Mouse (Mus musculus) midbrain, postnatal 0 days (tissue): ENCODE results near the gene Rab21. TPM values are rescaled to one million over a fixed set of nuclear protein-coding genes. Genes with fewer than 3 reads are reported as not detected.

ENCODE experiments used
- ATAC-seq: fragments of 200-750 bp; cut with Nextera tagmentation; 2 replicates; pipeline ENCODE4 v1.8.0; 2017; ENCODE audit warnings: moderate number of reproducible peaks, mild to moderate bottlenecking, moderate TSS enrichment, moderate library complexity; ENCODE audit not compliant: low FRiP score
- DNase-seq: peaks from one replicate; pipeline ENCODE4 v3.0.0-alpha.2; 2015; ENCODE audit warnings: low spot score
- H3K27ac ChIP-seq: fragments of 300-500 bp; sonication (generic); 2 replicates; pipeline ENCODE4 v1.5.1; 2014; ENCODE audit warnings: low read depth, mild to moderate bottlenecking, low read length, mixed read lengths
- H3K27me3 ChIP-seq: fragments of 300-500 bp; sonication (generic); 2 replicates; pipeline ENCODE4 v1.6.1; 2014; ENCODE audit warnings: low read length, control low read depth, mixed read lengths; ENCODE audit not compliant: insufficient read depth
- H3K36me3 ChIP-seq: fragments of 300-500 bp; sonication (generic); 2 replicates; pipeline ENCODE4 v1.6.1; 2014; ENCODE audit warnings: low read length, control low read depth, mixed read lengths; ENCODE audit not compliant: insufficient read depth
- H3K4me1 ChIP-seq: fragments of 300-500 bp; sonication (generic); 2 replicates; pipeline ENCODE4 v1.6.1; 2014; ENCODE audit warnings: mild to moderate bottlenecking, control low read depth, antibody characterized with exemption, low read length, mixed read lengths; ENCODE audit not compliant: insufficient read depth
- H3K4me2 ChIP-seq: fragments of 300-500 bp; sonication (generic); 2 replicates; pipeline ENCODE4 v1.6.1; 2014; ENCODE audit warnings: low read depth, mild to moderate bottlenecking, low read length, mixed read lengths; ENCODE audit not compliant: poor library complexity, severe bottlenecking
- H3K4me3 ChIP-seq: fragments of 300-500 bp; sonication (generic); 2 replicates; pipeline ENCODE4 v1.5.1; 2014; ENCODE audit warnings: low read depth, mild to moderate bottlenecking, low read length, moderate library complexity
- H3K9ac ChIP-seq: fragments of 300-500 bp; sonication (generic); replicated peaks from 2 replicates; pipeline ENCODE4 v1.6.1; 2014; ENCODE audit warnings: mild to moderate bottlenecking, low read length, moderate library complexity, mixed read lengths; ENCODE audit not compliant: poor library complexity, severe bottlenecking
- H3K9me3 ChIP-seq: fragments of 300-500 bp; sonication (generic); 2 replicates; pipeline ENCODE4 v1.6.1; 2016; ENCODE audit warnings: low read length, control low read depth
- CTCF ChIP-seq: IDR thresholded peaks from 2 replicates; pipeline ENCODE4 v1.5.1; 2016; ENCODE audit warnings: antibody characterized with exemption, mild to moderate bottlenecking
- WGBS: fragments of 180-500 bp; shearing (Covaris S2); extraction: QIAGEN DNeasy Blood & Tissue Kit; methylation state at CpG from one replicate; pipeline ENCODE4 v1.1.7; 2014; 5-methylcytosine and 5-hydroxymethylcytosine counted together
- polyA plus RNA-seq: library from polyadenylated mRNA; unstranded; fragments of >200 nt; fragmentation: Nextera tagmentation; extraction: Ambion mirVana; gene quantifications from 2 replicates; pipeline ENCODE4 v1.2.1, GENCODE M21; 2015
- total RNA-seq: library from RNA; depleted of rRNA; stranded (reverse); fragments of >200 nt; gene quantifications from 2 replicates; pipeline ENCODE4 v1.2.3, GENCODE M21; 2014

The Rab21 gene
- total and polyA plus RNA-seq, 2 experiments from 2014 or later, result 9.8 to 44.0 TPM

GRCm38 (mm10) chr10:115313641-115314286 is 1.6 kb downstream of the Rab21 start:
- Histone ChIP-seq H3K4me2 (peak overlapping the region; percentile 53), H3K9me3 (no peaks in the 10 kb centered on the region), H3K27ac (no peak overlapping the region), H3K4me1 (peaks cover 17% of the 10 kb centered on the region; the same call in 1 of the 2 replicates), H3K27me3 (no peaks in the 10 kb centered on the region), H3K9ac (peak overlapping the region; percentile 98), H3K4me3 (peak overlapping the region; percentile 71), H3K36me3 (no peaks in the 10 kb centered on the region)
- TF ChIP-seq CTCF, result no peak
- DNase-seq (no peak), ATAC-seq (no peak)
- WGBS, result 67% methylated on average over 14 of the region's 14 CpGs

- no peak overlapping the region for H3K4me3 ChIP-seq
- no peak overlapping the region for H3K27ac ChIP-seq
- H3K36me3 ChIP-seq, result no peaks in the 10 kb centered on the region
- DNase-seq (no peak), ATAC-seq (no peak)
- H3K4me2 ChIP-seq, result no peak overlapping the region
- peaks cover 17% of the 10 kb centered on the region; the same call in 1 of the 2 replicates for H3K4me1 ChIP-seq
- no peak for TF ChIP-seq CTCF
- no peaks in the 10 kb centered on the region for H3K9me3 ChIP-seq
- H3K27me3 ChIP-seq, result no peaks in the 10 kb centered on the region
- 81% methylated on average over 3 of the region's 3 CpGs for WGBS
- no peak overlapping the region for H3K9ac ChIP-seq
These were observed 2.7 kb downstream of the Rab21 start for GRCm38 (mm10) chr10:115312732-115313131.

- Histone ChIP-seq H3K27ac (no peak overlapping the region), H3K4me1 (peaks cover 17% of the 10 kb centered on the region; the same call in 1 of the 2 replicates), H3K36me3 (no peaks in the 10 kb centered on the region), H3K9me3 (no peaks in the 10 kb centered on the region), H3K4me2 (no peak overlapping the region), H3K9ac (no peak overlapping the region), H3K27me3 (no peaks in the 10 kb centered on the region), H3K4me3 (no peak overlapping the region)
- no peak for ATAC-seq
- 90% methylated on average over 5 of the region's 5 CpGs for WGBS
- DNase-seq, result no peak
- TF ChIP-seq CTCF, result no peak
These were observed 3.2 kb downstream of the Rab21 start for GRCm38 (mm10) chr10:115312194-115312593.

GRCm38 (mm10) chr10:115311263-115311965 is 4.0 kb downstream of the Rab21 start:
- H3K36me3 ChIP-seq, result no peaks in the 10 kb centered on the region
- DNase-seq (no peak), ATAC-seq (no peak)
- no peaks in the 10 kb centered on the region for H3K27me3 ChIP-seq
- 87% methylated on average over 14 of the region's 14 CpGs for WGBS
- no peak overlapping the region for H3K9ac ChIP-seq
- H3K4me1 ChIP-seq, result peaks cover 17% of the 10 kb centered on the region; the same call in 1 of the 2 replicates
- TF ChIP-seq CTCF, result no peak
- H3K27ac ChIP-seq, result no peak overlapping the region
- H3K9me3 ChIP-seq, result no peaks in the 10 kb centered on the region
- H3K4me3 ChIP-seq, result no peak overlapping the region
- no peak overlapping the region for H3K4me2 ChIP-seq

- peaks cover 17% of the 10 kb centered on the region; the same call in 1 of the 2 replicates for H3K4me1 ChIP-seq
- H3K27me3 ChIP-seq, result no peaks in the 10 kb centered on the region
- no peak overlapping the region for H3K4me2 ChIP-seq
- no peak overlapping the region for H3K9ac ChIP-seq
- DNase-seq (no peak), ATAC-seq (no peak)
- H3K9me3 ChIP-seq, result no peaks in the 10 kb centered on the region
- H3K4me3 ChIP-seq, result no peak overlapping the region
- no peak overlapping the region for H3K27ac ChIP-seq
- TF ChIP-seq CTCF, result no peak
- WGBS, result 93% methylated on average over 4 of the region's 4 CpGs
- H3K36me3 ChIP-seq, result no peaks in the 10 kb centered on the region
These were observed 6.2 kb downstream of the Rab21 start for GRCm38 (mm10) chr10:115309191-115309590.

- ATAC-seq (no peak), DNase-seq (no peak)
- H3K9ac ChIP-seq, result no peak overlapping the region
- H3K4me2 ChIP-seq, result no peak overlapping the region
- TF ChIP-seq CTCF, result no peak
- H3K4me3 ChIP-seq, result no peak overlapping the region
- H3K9me3 ChIP-seq, result no peaks in the 10 kb centered on the region
- no peaks in the 10 kb centered on the region for H3K27me3 ChIP-seq
- peaks cover 2% of the 10 kb centered on the region; the same call in 1 of the 2 replicates for H3K4me1 ChIP-seq
- no peaks in the 10 kb centered on the region for H3K36me3 ChIP-seq
- WGBS, result 91% methylated on average over 7 of the region's 7 CpGs
- no peak overlapping the region for H3K27ac ChIP-seq
These were observed 8.0 kb downstream of the Rab21 start for GRCm38 (mm10) chr10:115307331-115307875.
